Mouse (Mus musculus) frontal cortex, adult 2 months (tissue): Measurements from ENCODE around the gene Rps27rt. TPM values are rescaled to one million over a fixed set of nuclear protein-coding genes. Genes with fewer than 3 reads are reported as not detected.

Experiments
- DNase-seq, 2 experiments: peaks; one replicate each; pipeline ENCODE4 v3.0.0; 2022; ENCODE audit warnings: low spot score in 1 of 2; ENCODE audit errors: extremely low spot score in 1 of 2
- polyA plus RNA-seq: library from polyadenylated mRNA; depleted of rRNA; stranded (reverse); fragments of >200 nt; gene quantifications from 2 replicates; pipeline ENCODE4 v1.2.3, GENCODE M21; 2012; rRNA removed

Rps27rt gene
- polyA plus RNA-seq, 1 experiment, result 57.4 TPM

GRCm38 (mm10) chr9:114932607-114933006 is 49.9 kb downstream of the Rps27rt start:
- no peak for DNase-seq

Other genes starting within 250 kb of the Rps27rt start
- 9.5 and 9.8 TPM in 2 replicates for gene Cmtm7, start 200.9 kb downstream of the Rps27rt start, polyA plus RNA-seq
- gene Cmtm8, start 138.6 kb downstream of the Rps27rt start, polyA plus RNA-seq, result 4.7 and 4.8 TPM in 2 replicates
- 59.7 and 61.4 TPM in 2 replicates for gene Gpd1l, start 48.8 kb downstream of the Rps27rt start, polyA plus RNA-seq
- 17.6 and 18.7 TPM in 2 replicates for gene Osbpl10, start 4.2 kb downstream of the Rps27rt start, polyA plus RNA-seq